Mouse (Mus musculus) neural tube, embryonic 13.5 days (tissue): ENCODE results near the gene Foxb1. TPM values are rescaled to one million over a fixed set of nuclear protein-coding genes. Genes with fewer than 3 reads are reported as not detected.

ENCODE experiments used
- ATAC-seq: fragments of 200-750 bp; cut with Nextera tagmentation; 2 replicates; pipeline ENCODE4 v1.8.0; 2017; ENCODE audit warnings: low read depth, mild to moderate bottlenecking, moderate TSS enrichment, moderate library complexity
- H3K27ac ChIP-seq: fragments of 300-500 bp; sonication (generic); replicated peaks from 2 replicates; pipeline ENCODE4 v1.5.1; 2015; ENCODE audit warnings: moderate library complexity, mild to moderate bottlenecking, inconsistent platforms
- H3K27me3 ChIP-seq: fragments of 300-500 bp; sonication (generic); 2 replicates; pipeline ENCODE4 v1.6.1; 2015; ENCODE audit warnings: mild to moderate bottlenecking, inconsistent platforms
- H3K36me3 ChIP-seq: fragments of 300-500 bp; sonication (generic); 2 replicates; pipeline ENCODE4 v1.6.1; 2015; ENCODE audit warnings: mild to moderate bottlenecking, inconsistent platforms
- H3K4me1 ChIP-seq: fragments of 300-500 bp; sonication (generic); replicated peaks from 2 replicates; pipeline ENCODE4 v1.6.1; 2015; ENCODE audit warnings: inconsistent platforms
- H3K4me2 ChIP-seq: fragments of 300-500 bp; sonication (generic); 2 replicates; pipeline ENCODE4 v1.6.1; 2015; ENCODE audit warnings: inconsistent platforms, mild to moderate bottlenecking, moderate library complexity
- H3K4me3 ChIP-seq: fragments of 300-500 bp; sonication (generic); 2 replicates; pipeline ENCODE4 v1.5.1; 2015; ENCODE audit warnings: mild to moderate bottlenecking, inconsistent platforms
- H3K9ac ChIP-seq: fragments of 300-500 bp; sonication (generic); 2 replicates; pipeline ENCODE4 v1.6.1; 2015; ENCODE audit warnings: moderate library complexity, mild to moderate bottlenecking, inconsistent platforms
- H3K9me3 ChIP-seq: fragments of 300-500 bp; sonication (generic); 2 replicates; pipeline ENCODE4 v1.6.1; 2016; ENCODE audit warnings: inconsistent platforms
- WGBS: fragments of 180-500 bp; shearing (Covaris S2); methylation state at CpG from one replicate; pipeline ENCODE4 v1.1.7; 2015; 5-methylcytosine and 5-hydroxymethylcytosine counted together
- polyA plus RNA-seq: library from polyadenylated mRNA; unstranded; fragments of >200 nt; fragmentation: Nextera tagmentation; extraction: Ambion mirVana; gene quantifications from 2 replicates; pipeline ENCODE4 v1.2.1, GENCODE M21; 2015

Foxb1 gene
- polyA plus RNA-seq = 7.8 and 8.0 TPM in 2 replicates

DNA sequence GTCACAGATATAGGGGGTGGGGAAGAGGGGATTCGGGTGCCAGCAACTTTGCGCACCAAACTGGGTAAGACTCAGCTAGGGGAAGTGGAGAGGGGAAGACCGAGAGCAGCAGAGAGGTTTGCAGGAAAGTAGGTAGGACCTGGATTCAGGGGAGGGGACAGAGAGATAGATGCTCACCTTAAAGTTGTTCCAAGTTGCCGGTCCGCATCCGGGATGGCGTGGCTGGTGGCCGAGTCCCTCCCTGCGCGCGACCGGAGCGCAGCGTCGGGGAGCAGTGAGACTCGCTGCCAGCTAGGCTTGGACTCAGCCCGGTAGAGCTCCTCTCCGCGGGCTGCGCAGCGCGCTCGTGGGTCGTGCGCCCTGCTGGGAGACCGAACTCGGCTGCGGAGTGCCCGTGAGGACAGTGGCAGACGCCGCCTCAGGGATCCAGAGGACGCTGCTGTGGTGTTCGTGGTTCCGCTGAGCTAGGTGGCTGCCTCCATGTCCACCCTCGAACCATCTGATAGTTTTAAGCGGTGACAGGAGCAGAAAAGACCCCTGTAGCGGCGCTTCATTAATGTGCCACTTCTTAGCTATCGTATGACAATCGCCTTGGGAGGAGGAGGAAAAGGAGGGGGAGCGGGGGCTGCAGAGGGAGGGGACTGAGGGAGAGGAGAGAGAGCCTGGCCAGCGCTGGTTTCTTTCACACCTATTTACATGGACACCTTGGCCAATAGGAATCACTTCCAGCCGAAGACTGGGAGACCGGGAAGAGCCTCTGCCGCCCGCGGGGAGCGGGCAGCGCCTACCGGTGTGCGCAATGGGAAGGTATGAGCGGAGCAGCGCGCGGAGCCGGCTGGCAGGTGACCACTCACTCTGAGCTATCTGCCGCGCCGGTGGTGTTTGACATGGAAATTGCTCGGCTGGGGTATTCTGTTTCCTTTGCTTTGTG is at the start of gene Foxb1:
Gene Foxb1 (minus strand): TSS at position 570 of the 931 bp plus-strand sequence.
- Histone ChIP-seq H3K27me3 (peaks cover 98% of the 10 kb centered on the region), H3K4me1 (peaks cover 81% of the 10 kb centered on the region), H3K4me2 (peak within 1 kb of the TSS; percentile 56), H3K27ac (peak within 1 kb of the TSS; percentile 46), H3K36me3 (no peaks in the 10 kb centered on the region), H3K4me3 (peak within 1 kb of the TSS; percentile 46), H3K9me3 (no peaks in the 10 kb centered on the region), H3K9ac (peak within 1 kb of the TSS; percentile 75)
- WGBS = under 1% methylated on average over 60 of the region's 60 CpGs
- peak; percentile 44 for ATAC-seq

DNA sequence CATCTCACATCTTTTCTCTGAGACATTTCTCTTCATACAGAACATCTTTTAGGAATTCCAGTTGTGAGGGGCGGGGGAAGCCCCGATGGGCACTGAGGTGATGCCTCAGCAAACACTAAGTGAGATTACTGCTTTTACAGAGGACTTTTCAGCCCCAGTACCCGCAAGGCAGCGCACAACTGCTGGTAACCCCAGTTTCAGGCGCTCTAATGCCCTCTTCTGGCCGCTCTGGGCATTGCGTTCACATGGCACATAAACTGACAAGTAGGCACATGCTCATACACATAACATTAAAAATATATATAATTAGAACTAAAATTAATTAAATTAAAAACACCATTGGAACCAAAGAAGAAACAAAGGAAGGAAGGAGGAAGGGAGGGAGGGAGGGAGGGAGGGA is 29.8 kb upstream of the Foxb1 start:
- H3K9me3 ChIP-seq = no peaks in the 10 kb centered on the region
- 65% methylated on average over 7 of the region's 7 CpGs for WGBS
- no peak overlapping the region for H3K4me3 ChIP-seq
- no peak overlapping the region for H3K9ac ChIP-seq
- no peaks in the 10 kb centered on the region for H3K36me3 ChIP-seq
- no peak overlapping the region for H3K27ac ChIP-seq
- H3K27me3 ChIP-seq = peaks cover 5% of the 10 kb centered on the region
- H3K4me1 ChIP-seq = no peaks in the 10 kb centered on the region
- no peak overlapping the region for H3K4me2 ChIP-seq
- no peak for ATAC-seq

DNA sequence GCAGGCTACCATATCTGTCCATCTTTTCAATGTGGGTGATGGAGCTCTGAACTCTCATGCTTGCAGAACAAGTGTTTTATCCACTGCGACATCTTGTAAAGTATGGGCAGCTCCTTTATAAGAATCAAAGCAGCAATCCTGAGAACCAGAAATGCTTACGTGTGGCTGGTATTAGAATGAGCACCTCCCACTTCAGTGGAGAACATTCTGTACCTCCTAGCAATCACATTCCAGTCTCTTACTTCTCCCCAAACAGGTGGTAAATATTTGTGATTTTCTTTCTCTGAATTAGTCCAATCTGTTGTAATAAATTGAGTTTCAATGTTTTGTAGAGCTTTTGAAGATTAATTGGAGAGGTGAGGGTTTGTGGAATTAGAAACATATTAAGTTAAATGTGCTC is 19.3 kb upstream of the Foxb1 start:
- H3K4me1 ChIP-seq = no peaks in the 10 kb centered on the region
- no peak overlapping the region for H3K4me2 ChIP-seq
- ATAC-seq = no peak
- no peak overlapping the region for H3K4me3 ChIP-seq
- H3K9ac ChIP-seq = no peak overlapping the region
- H3K36me3 ChIP-seq = no peaks in the 10 kb centered on the region
- H3K27ac ChIP-seq = no peak overlapping the region
- no peaks in the 10 kb centered on the region for H3K9me3 ChIP-seq
- peaks cover 7% of the 10 kb centered on the region for H3K27me3 ChIP-seq
- WGBS = 81% methylated on average over 2 of the region's 2 CpGs

DNA sequence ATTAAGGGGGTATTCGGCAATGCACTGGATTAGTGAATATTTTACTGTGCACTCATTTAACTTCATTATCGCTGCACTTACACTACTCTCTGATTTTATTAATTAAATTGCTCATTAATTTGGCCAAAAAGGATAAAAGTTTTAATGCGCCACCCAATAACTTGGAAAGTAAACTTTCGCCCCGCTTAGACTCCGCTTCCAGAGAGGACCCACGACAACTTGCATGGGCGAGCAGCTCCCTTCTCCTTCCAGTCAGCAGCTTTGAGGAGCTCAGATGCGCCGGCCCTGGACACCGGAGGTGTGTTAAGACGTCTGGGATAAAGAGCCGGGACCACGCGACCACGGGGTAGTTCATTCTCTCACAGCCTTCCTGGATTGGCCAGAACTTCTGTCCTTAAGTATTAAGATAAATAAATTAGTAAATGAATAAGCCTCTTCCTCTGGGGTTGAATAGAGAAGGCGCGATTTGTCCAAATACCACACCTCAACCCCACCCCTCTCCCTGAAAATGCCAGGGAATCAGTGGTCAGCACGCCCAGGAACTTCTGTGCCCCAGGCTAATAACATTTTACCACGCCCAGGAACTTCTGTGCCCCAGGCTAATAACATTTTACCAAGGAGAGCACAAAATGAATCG is 9.3 kb upstream of the Foxb1 start:
- 0 out of 2 replicates have a peak overlapping the region, but pooled peaks have one; percentile 42 for H3K4me2 ChIP-seq

DNA sequence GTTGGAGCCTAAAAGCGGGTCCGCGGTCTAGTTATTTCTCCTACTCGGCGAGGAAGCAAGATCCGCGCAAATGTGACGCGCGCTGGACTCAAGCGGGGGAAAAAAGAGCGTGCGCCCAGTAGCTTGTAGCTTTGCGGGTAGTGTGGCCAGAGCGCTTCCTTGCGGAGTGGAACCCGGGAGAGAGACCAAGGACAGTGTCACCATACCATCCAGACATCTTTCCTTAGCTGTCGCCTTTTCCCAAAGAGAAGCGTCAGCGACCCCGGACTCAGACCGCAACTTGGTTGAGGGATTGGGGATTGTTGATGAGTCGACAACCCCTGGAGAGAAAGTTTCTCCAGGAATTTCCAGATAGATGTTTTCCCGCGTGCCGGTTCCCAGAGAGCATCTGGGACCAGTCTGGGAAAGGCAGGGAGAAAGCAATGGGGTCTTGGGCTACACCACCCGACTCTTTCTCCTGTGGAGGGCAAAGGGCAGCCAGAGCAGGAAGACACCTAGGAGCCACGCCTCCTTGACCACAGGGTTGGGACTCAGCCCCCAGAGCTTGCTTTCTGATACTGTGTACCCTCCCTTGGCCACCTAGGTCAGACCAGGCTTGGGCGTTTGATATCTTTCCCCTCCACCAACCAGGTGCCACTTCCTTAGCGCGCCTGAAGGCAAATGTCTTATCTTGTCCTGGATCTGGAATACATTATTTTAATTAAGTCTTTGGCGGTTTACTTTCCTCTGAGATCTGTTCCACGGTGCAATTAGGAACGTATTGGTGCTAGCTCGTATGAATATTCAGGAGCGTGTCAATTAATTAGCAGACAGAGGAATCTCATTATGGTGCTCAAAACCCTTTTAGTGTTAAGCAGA is 8.6 kb upstream of the Foxb1 start:
- Histone ChIP-seq H3K27ac (no peak overlapping the region), H3K4me2 (peak overlapping the region; percentile 42), H3K36me3 (no peaks in the 10 kb centered on the region), H3K27me3 (peaks cover 100% of the 10 kb centered on the region), H3K4me1 (peaks cover 53% of the 10 kb centered on the region), H3K4me3 (peak overlapping the region; percentile 16; the same call in 1 of the 2 replicates), H3K9ac (no peak overlapping the region), H3K9me3 (no peaks in the 10 kb centered on the region)
- peak; percentile 49; the same call in 1 of the 2 replicates for ATAC-seq
- 2% methylated on average over 36 of the region's 36 CpGs for WGBS

More for the DNA sequence above, 9.3 kb upstream of the Foxb1 start:
- ATAC-seq = no peak
- 8% methylated on average over 21 of the region's 21 CpGs for whole genome bisulfite sequencing
- H3K27me3 ChIP-seq = peaks cover 97% of the 10 kb centered on the region
- H3K4me3 ChIP-seq = no peak overlapping the region
- H3K9ac ChIP-seq = no peak overlapping the region
- no peak overlapping the region for H3K27ac ChIP-seq
- H3K4me1 ChIP-seq = peaks cover 46% of the 10 kb centered on the region
- H3K36me3 ChIP-seq = no peaks in the 10 kb centered on the region
- H3K9me3 ChIP-seq = no peaks in the 10 kb centered on the region

DNA sequence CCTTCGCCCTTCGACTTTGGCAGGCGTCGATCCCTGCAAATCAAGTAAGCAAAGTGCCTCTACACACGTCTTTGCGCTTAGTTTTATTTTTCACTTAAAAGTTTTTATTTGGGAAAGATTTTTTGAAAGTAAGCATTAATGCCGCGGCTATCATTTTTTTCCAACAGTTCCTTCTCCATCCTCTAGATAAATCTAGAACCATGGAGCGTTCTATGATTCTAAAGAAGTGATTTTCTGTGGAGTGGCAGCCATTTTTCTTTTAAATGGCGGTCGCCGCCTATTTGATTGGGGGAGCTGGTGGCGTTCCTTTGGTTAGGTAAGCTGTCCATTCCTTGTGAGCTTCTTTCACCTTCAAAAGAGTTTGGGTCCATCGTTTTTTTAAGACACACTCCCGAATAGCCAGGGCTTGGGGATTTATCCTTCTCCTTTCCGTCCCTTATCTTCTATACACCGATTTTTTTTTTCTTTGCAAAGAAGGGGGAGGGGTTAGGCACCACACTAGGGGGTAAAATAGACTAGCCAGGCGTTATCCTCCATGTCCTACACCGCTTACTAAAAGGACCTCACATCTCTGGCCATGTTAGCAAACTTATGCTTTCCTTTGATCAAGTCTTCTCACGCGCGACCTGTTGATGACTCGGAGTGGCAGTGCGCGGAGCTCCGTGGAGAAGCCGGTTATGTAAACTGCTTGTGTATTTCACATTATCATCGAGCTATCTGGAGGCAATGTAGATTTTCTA is 7.6 kb upstream of the Foxb1 start:
- no peak for ATAC-seq
- H3K36me3 ChIP-seq = no peaks in the 10 kb centered on the region
- H3K27ac ChIP-seq = no peak overlapping the region
- H3K9me3 ChIP-seq = no peaks in the 10 kb centered on the region
- H3K27me3 ChIP-seq = peaks cover 100% of the 10 kb centered on the region
- no peak overlapping the region for H3K9ac ChIP-seq
- peak overlapping the region; percentile 16 for H3K4me3 ChIP-seq
- H3K4me1 ChIP-seq = peaks cover 64% of the 10 kb centered on the region
- 1% methylated on average over 28 of the region's 28 CpGs for WGBS
- peak overlapping the region; percentile 42 for H3K4me2 ChIP-seq

DNA sequence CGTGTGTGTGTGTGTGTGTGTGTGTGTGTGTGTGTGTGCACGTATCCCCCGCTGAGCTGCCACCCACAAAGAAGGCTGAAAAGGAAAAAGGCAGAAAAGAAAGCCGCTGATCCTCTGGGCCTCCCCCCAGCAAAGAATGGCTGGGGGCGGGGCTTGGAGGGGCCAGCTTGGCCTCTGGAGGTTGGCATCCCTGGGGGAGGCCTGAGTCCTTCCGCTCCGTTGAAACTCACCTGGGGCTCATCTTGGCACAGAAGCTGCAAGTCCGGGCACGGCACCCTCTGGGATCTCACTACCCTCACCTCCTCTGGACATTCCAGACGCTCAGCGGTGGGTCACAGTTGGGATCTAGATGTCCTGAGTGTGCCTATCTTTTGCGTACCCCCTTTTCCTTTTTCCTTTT is 6.7 kb upstream of the Foxb1 start:
- Histone ChIP-seq H3K4me2 (peak overlapping the region; percentile 42), H3K9ac (no peak overlapping the region), H3K27ac (no peak overlapping the region), H3K4me1 (peaks cover 68% of the 10 kb centered on the region), H3K4me3 (peak overlapping the region; percentile 5; the same call in 1 of the 2 replicates), H3K27me3 (peaks cover 100% of the 10 kb centered on the region), H3K36me3 (no peaks in the 10 kb centered on the region), H3K9me3 (no peaks in the 10 kb centered on the region)
- 1% methylated on average over 9 of the region's 12 CpGs for WGBS
- ATAC-seq = no peak

DNA sequence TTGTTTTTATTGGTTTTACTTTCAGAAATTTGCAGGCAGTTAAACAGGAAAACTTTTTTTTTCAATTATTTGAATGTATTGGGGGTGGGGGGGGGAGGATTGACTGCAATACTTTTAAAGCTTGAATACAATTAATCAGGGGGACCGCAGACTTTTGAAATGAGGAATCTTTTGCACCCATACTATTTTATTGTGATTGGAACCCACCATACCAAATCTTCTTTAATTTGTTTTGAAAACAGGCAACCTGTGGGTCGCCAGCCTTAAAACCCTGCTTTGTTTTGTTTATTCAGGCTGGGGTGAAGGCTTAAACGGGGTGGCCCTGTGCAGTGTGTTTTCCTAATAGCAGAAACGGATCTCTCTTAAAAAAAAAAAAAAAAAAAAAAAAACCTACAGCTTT is 6.2 kb upstream of the Foxb1 start:
- no peak for ATAC-seq
- Histone ChIP-seq H3K4me3 (no peak overlapping the region), H3K27ac (no peak overlapping the region), H3K27me3 (peaks cover 100% of the 10 kb centered on the region), H3K4me1 (peaks cover 66% of the 10 kb centered on the region), H3K9me3 (no peaks in the 10 kb centered on the region), H3K36me3 (no peaks in the 10 kb centered on the region), H3K4me2 (peak overlapping the region; percentile 42; the same call in 1 of the 2 replicates), H3K9ac (no peak overlapping the region)
- under 1% methylated on average over 4 of the region's 4 CpGs for WGBS

DNA sequence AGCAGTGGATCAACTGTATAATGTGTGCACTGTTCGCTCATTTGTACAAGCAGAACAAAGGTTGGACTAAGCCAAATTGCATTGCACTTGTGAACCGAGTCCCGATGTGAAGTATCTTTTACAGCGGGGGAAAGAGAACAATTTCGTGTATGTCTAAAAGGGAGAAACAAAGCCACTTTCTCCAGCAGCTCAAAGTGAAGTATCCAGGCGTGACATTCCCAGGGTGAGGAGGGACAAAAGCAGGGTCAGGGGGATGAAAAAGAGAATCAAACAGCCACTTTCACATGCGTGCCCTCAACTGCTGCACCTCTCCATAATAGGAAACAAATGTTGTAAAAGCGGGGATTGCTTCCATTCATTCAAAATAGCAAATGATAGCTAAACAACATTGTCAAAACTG is 5.6 kb upstream of the Foxb1 start:
- Histone ChIP-seq H3K27me3 (peaks cover 100% of the 10 kb centered on the region), H3K9me3 (no peaks in the 10 kb centered on the region), H3K9ac (no peak overlapping the region), H3K4me3 (no peak overlapping the region), H3K4me1 (peaks cover 72% of the 10 kb centered on the region), H3K36me3 (no peaks in the 10 kb centered on the region), H3K27ac (no peak overlapping the region), H3K4me2 (peak overlapping the region; percentile 56; the same call in 1 of the 2 replicates)
- ATAC-seq = no peak
- WGBS = under 1% methylated on average over 8 of the region's 8 CpGs

DNA sequence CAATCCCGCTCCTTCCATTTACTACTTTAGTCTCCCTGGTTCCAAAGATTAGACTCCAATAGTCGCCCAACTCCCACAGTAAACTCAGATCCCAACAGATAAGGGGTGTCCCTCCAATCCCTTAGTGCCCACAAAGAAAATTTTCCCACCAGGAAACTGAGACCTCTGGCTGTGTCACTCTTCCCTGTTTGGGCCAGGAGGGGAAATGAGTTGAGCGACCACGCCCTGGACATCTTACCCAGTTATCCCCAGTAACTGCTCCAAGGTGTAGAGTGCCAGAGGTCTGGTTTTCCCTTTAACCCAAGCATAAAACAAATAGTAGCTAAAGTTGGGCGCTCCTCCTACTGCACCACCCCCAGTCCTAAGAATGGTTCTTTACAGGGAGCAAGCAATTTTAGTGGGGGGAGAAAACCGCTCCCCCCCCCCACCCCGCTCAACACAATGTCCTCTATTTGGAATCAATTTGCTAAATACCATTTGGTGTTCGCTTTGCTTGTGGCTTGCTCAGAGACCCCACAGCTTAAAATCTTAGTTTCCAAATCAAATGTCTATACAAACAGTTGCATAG is 4.8 kb upstream of the Foxb1 start:
- Histone ChIP-seq H3K27ac (no peak overlapping the region), H3K4me1 (peaks cover 79% of the 10 kb centered on the region), H3K4me3 (no peak overlapping the region), H3K9ac (no peak overlapping the region), H3K27me3 (peaks cover 100% of the 10 kb centered on the region), H3K9me3 (no peaks in the 10 kb centered on the region), H3K36me3 (no peaks in the 10 kb centered on the region), H3K4me2 (peak overlapping the region; percentile 56)
- ATAC-seq = no peak
- 4% methylated on average over 8 of the region's 8 CpGs for WGBS
